Comparison of ENCODE assay signal across 17 mouse cellular contexts in the genomic region with DNA sequence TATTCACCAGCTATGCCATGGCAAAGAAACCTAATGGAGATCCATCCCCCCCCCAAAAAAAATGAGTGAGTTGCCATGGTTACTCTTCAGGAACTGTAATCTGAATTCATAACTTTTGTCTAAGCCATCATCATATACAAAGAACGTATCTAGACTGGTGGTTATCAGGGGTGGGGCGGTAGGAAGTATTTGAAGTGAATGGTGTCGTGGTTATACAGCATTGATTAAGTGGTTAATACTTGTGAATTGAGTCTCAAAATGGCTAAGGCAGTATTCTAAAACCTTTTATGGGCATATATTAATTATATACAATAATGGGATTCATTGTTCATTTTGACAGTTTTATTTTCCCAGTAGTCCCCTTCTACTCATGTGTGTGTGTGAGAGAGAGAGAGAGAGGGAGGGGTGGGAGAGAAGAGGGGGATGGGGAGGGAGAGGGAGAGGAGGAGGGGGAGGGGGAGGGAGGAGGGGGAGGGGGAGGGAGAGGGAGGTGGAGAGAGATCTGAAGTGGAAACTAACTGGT.
"Had no signal": no experiment of that assay in that cellular context is flagged by ENCODE, and none has a peak within 500 bp of the region (broad histone marks: within the 10 kb centered on the region; RNA-seq: fewer than 3 reads in every experiment).

No protein-coding gene starts in this region.

- H3K4me2 ChIP-seq: kidney, embryonic 15.5 days; liver, embryonic 13.5 days; midbrain, embryonic 11.5 days; midbrain, embryonic 15.5 days; stomach, embryonic 15.5 days had no signal

- ATAC-seq: midbrain, embryonic 15.5 days had no signal

- H3K9ac ChIP-seq: kidney, embryonic 15.5 days; liver, embryonic 13.5 days; midbrain, embryonic 15.5 days; stomach, embryonic 15.5 days had no signal

- H3K9me3 ChIP-seq: kidney, embryonic 15.5 days; liver, embryonic 13.5 days; midbrain, embryonic 15.5 days; stomach, embryonic 15.5 days had no signal

- H3K4me1 ChIP-seq: kidney, embryonic 15.5 days; liver, embryonic 13.5 days; midbrain, embryonic 15.5 days; stomach, embryonic 15.5 days had no signal

- H3K27ac ChIP-seq: kidney, embryonic 15.5 days; left cerebral cortex, adult 2 months; liver, embryonic 13.5 days; midbrain, embryonic 15.5 days; stomach, embryonic 15.5 days had no signal

- DNase-seq: kidney, adult 11 months; kidney, adult 8-10 months; kidney, postnatal 10 days; kidney, postnatal 36 days; liver, embryonic 13.5 days; lung, adult 2 months; lung, postnatal 14 days; lung, postnatal 4 days; right cerebral cortex, adult 18-20 months; right cerebral cortex, postnatal 14 days; right cerebral cortex, postnatal 4 days; thymus, postnatal 25 days had no signal

- H3K36me3 ChIP-seq: kidney, embryonic 15.5 days; liver, embryonic 13.5 days; midbrain, embryonic 15.5 days; stomach, embryonic 15.5 days had no signal

- H3K27me3 ChIP-seq: kidney, embryonic 15.5 days; liver, embryonic 13.5 days; midbrain, embryonic 15.5 days; stomach, embryonic 15.5 days had no signal

- H3K4me3 ChIP-seq: kidney, embryonic 15.5 days; left cerebral cortex, adult 2 months; liver, embryonic 13.5 days; midbrain, embryonic 15.5 days; stomach, embryonic 15.5 days had no signal
